Mouse (Mus musculus) layer of hippocampus, postnatal 36 days (tissue): Measurements from ENCODE around the gene Cartpt. TPM values are rescaled to one million over a fixed set of nuclear protein-coding genes. Genes with fewer than 3 reads are reported as not detected.
"Not testable (repeated sequence)": the region's sequence is repeated elsewhere in the genome, so short reads cannot be mapped to it uniquely, and the experiment has no call there.

Experiments
- DNase-seq, 2 experiments: peaks; one replicate each; pipeline ENCODE4 v3.0.0; 2022
- total RNA-seq, 2 experiments: library from RNA; stranded (reverse); gene quantifications; 2 replicates each; pipeline ENCODE4 v1.2.3; 2021

Gene Cartpt
- total RNA-seq = 1 to 10 TPM; 1.9 to 3.1 TPM

- no peak for DNase-seq
Measured at GRCm38 (mm10) chr13:99900965-99901364, at the start of gene Cartpt. TSS of gene Cartpt (minus strand) at chr13:99901091.

- DNase-seq = peak; percentile 14 to 16
Measured at GRCm38 (mm10) chr13:99947417-99947816, 46.5 kb upstream of the Cartpt start.

- no peak for DNase-seq
Measured at GRCm38 (mm10) chr13:99943525-99943924, 42.6 kb upstream of the Cartpt start.

GRCm38 (mm10) chr13:99940601-99941000 lies 39.7 kb upstream of the Cartpt start:
- no peak for DNase-seq

GRCm38 (mm10) chr13:99939320-99939671 lies 38.4 kb upstream of the Cartpt start:
- no peak for DNase-seq

GRCm38 (mm10) chr13:99938606-99939319 lies 37.9 kb upstream of the Cartpt start:
- DNase-seq = no peak

- no peak for DNase-seq
Measured at GRCm38 (mm10) chr13:99937741-99938140, 36.9 kb upstream of the Cartpt start.

- DNase-seq = no peak
Measured at GRCm38 (mm10) chr13:99932406-99932805, 31.5 kb upstream of the Cartpt start.

- DNase-seq = peak in 1 of 2 experiments; percentile 23
Measured at GRCm38 (mm10) chr13:99931502-99931901, 30.6 kb upstream of the Cartpt start.

GRCm38 (mm10) chr13:99926249-99926648 lies 25.4 kb upstream of the Cartpt start:
- no peak for DNase-seq

- DNase-seq = no peak
Measured at GRCm38 (mm10) chr13:99915632-99916031, 14.7 kb upstream of the Cartpt start.

GRCm38 (mm10) chr13:99900557-99900892 lies 366 bp downstream of the Cartpt start:
- no peak for DNase-seq

GRCm38 (mm10) chr13:99899670-99900556 lies 978 bp downstream of the Cartpt start:
- no peak for DNase-seq

- no peak for DNase-seq
Measured at GRCm38 (mm10) chr13:99898816-99899215, 2.1 kb downstream of the Cartpt start.

GRCm38 (mm10) chr13:99885636-99886035 lies 15.3 kb downstream of the Cartpt start:
- DNase-seq = no peak

- DNase-seq = not testable (repeated sequence)
Measured at GRCm38 (mm10) chr13:99881774-99882173, 19.1 kb downstream of the Cartpt start.

GRCm38 (mm10) chr13:99879696-99880095 lies 21.2 kb downstream of the Cartpt start:
- DNase-seq = no peak

GRCm38 (mm10) chr13:99872059-99872458 lies 28.8 kb downstream of the Cartpt start:
- DNase-seq = no peak

- DNase-seq = no peak
Measured at GRCm38 (mm10) chr13:99868438-99868837, 32.5 kb downstream of the Cartpt start.

GRCm38 (mm10) chr13:99864331-99864730 lies 36.6 kb downstream of the Cartpt start:
- DNase-seq = no peak

- no peak for DNase-seq
Measured at GRCm38 (mm10) chr13:99860670-99861069, 40.2 kb downstream of the Cartpt start.

- no peak for DNase-seq
Measured at GRCm38 (mm10) chr13:99859082-99859481, 41.8 kb downstream of the Cartpt start.

- no peak for DNase-seq
Measured at GRCm38 (mm10) chr13:99857879-99858278, 43.0 kb downstream of the Cartpt start.

GRCm38 (mm10) chr13:99857336-99857735 lies 43.6 kb downstream of the Cartpt start:
- no peak for DNase-seq
